Mouse (Mus musculus): ENCODE measurements around the gene Fam124b.

Fam124b gene

GRCm38 (mm10) chr1:80167706-80168105 lies 50.6 kb downstream of the Fam124b start:
- no peak for DNase-seq

GRCm38 (mm10) chr1:80166577-80166976 lies 51.7 kb downstream of the Fam124b start:
- DNase-seq = no peak

GRCm38 (mm10) chr1:80165391-80165790 lies 52.9 kb downstream of the Fam124b start:
- no peak for DNase-seq

- DNase-seq = no peak
Observed at GRCm38 (mm10) chr1:80162943-80163342, 55.3 kb downstream of the Fam124b start.

GRCm38 (mm10) chr1:80159586-80159985 lies 58.7 kb downstream of the Fam124b start:
- DNase-seq = no peak

- DNase-seq = no peak
Observed at GRCm38 (mm10) chr1:80154902-80155301, 63.4 kb downstream of the Fam124b start.

- no peak for DNase-seq
Observed at GRCm38 (mm10) chr1:80153125-80153716, 65.1 kb downstream of the Fam124b start.

- no peak for DNase-seq
Observed at GRCm38 (mm10) chr1:80150681-80151080, 67.6 kb downstream of the Fam124b start.
